Mouse (Mus musculus): ENCODE results near the gene Sipa1l2. TPM values are rescaled to one million over a fixed set of nuclear protein-coding genes. Genes with fewer than 3 reads are reported as not detected.

The Sipa1l2 gene
- polyA plus RNA-seq, 1 experiment, result 35.6 TPM

DNA sequence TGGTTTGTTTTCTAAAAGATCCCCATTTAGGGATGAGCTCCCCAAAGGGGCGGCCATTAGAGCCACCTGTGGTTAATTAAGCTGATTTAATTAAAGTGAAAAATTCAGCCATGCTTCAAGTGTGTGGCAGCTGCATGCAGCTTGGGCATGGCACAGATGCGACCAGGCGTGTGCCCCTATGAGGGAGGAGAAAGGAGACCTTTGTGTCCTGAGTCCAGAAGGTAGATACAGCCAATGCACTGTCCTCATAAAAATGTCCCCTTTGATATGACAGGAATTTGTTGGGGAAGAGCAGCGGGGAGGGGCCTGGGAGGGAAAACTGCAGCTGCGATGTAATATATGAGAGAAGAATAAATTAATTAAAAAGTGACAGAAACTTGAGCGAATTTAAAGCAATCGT, 106.7 kb downstream of the Sipa1l2 start:
- no peak overlapping the region for H3K4me3 ChIP-seq (replicated peaks; ENCODE audit: insufficient read depth, low read depth, low read length)
- DNase-seq, result no peak
- H3K4me1 ChIP-seq (ENCODE audit: control insufficient read depth, insufficient read depth, low read length), result no peaks in the 10 kb centered on the region; the same call in 1 of the 2 replicates
- H3K27me3 ChIP-seq (ENCODE audit: control insufficient read depth, insufficient read depth, low read length), result no peaks in the 10 kb centered on the region
- 71% methylated on average over 7 of the region's 7 CpGs for whole genome bisulfite sequencing
- H3K27ac ChIP-seq (ENCODE audit: insufficient read depth, low read length), result no peak overlapping the region
- no peak for TF ChIP-seq POLR2A (IDR thresholded peaks at IDR 0.05; ENCODE audit: borderline replicate concordance, insufficient read depth, low read length)
- TF ChIP-seq CTCF (IDR thresholded peaks at IDR 0.05; ENCODE audit: borderline replicate concordance, insufficient read depth, low read depth, low read length), result no peak

DNA sequence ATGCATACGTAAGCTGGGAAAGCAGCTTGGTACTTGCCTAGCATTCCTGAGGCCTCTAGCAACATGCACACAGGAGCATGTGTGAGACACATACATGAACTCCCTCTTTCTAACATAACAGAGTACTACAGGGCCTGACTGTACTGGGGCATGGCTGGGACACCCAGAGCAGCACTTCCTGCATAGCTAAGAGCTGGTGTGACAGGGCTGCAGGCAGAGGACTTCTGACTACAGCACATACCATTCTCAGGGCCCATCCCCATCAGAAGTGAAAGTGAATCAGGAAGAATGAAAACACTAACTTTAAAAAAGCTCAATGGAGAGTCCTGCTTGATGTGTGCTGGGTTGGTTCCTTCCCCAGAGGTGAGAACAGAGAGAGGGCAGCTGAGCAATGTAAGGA, 108.1 kb downstream of the Sipa1l2 start:
- no peak overlapping the region for H3K27ac ChIP-seq (ENCODE audit: insufficient read depth, low read length)
- 96% methylated on average over 1 of the region's 1 CpGs for WGBS
- H3K27me3 ChIP-seq (ENCODE audit: control insufficient read depth, insufficient read depth, low read length), result no peaks in the 10 kb centered on the region
- DNase-seq, result no peak
- H3K4me1 ChIP-seq (ENCODE audit: control insufficient read depth, insufficient read depth, low read length), result no peaks in the 10 kb centered on the region; the same call in 1 of the 2 replicates
- TF ChIP-seq POLR2A (IDR thresholded peaks at IDR 0.05; ENCODE audit: borderline replicate concordance, insufficient read depth, low read length) (no peak), CTCF (IDR thresholded peaks at IDR 0.05; ENCODE audit: borderline replicate concordance, insufficient read depth, low read depth, low read length) (no peak)
- no peak overlapping the region for H3K4me3 ChIP-seq (replicated peaks; ENCODE audit: insufficient read depth, low read depth, low read length)

DNA sequence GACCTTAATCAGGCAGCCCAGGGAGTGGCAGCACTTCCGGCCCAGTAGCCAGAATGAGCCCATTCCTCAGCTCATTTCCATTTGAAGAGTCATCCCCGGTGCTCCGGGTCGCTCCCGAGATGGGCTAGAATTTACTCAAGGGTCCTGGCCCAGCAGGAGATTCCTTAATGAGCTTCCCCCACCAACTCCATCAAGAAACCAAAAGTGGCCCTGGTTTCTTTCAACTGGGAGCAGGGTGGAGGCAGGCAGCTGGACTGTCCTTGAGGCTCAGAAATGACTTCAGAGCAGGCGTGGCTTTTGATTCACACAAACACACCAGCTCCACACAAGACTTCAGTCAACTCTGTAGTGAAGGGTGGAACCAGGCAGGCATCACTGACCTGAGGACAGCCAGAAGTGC, 109.0 kb downstream of the Sipa1l2 start:
- Histone ChIP-seq H3K27ac (ENCODE audit: insufficient read depth, low read length) (no peak overlapping the region), H3K4me1 (ENCODE audit: control insufficient read depth, insufficient read depth, low read length) (no peaks in the 10 kb centered on the region; the same call in 1 of the 2 replicates), H3K27me3 (ENCODE audit: control insufficient read depth, insufficient read depth, low read length) (no peaks in the 10 kb centered on the region), H3K4me3 (replicated peaks; ENCODE audit: insufficient read depth, low read depth, low read length) (no peak overlapping the region)
- 70% methylated on average over 6 of the region's 6 CpGs for WGBS
- no peak for DNase-seq
- TF ChIP-seq POLR2A (IDR thresholded peaks at IDR 0.05; ENCODE audit: borderline replicate concordance, insufficient read depth, low read length) (no peak), CTCF (IDR thresholded peaks at IDR 0.05; ENCODE audit: borderline replicate concordance, insufficient read depth, low read depth, low read length) (no peak)

DNA sequence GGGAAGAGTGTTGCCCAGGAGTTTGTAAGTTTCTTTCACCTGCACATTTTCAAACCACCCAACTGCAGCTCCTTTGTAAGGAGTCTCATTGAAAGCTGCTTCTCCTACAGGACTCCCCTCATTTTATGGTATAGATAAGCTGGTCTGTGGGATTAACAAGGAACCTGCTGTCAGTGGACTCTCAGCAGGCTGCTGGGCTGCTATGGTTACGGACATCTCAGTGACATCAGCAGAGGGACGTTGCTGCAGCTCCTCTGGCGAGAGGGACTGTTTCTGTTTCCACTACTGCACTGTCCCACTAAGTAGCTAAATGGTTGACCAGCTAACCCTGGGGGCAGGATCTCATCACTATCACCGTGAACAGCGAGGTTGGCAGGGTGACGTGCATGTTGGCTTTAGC, 120.6 kb downstream of the Sipa1l2 start:
- no peak overlapping the region for H3K27ac ChIP-seq (ENCODE audit: insufficient read depth, low read length)
- no peaks in the 10 kb centered on the region for H3K27me3 ChIP-seq (ENCODE audit: control insufficient read depth, insufficient read depth, low read length)
- TF ChIP-seq POLR2A (IDR thresholded peaks at IDR 0.05; ENCODE audit: borderline replicate concordance, insufficient read depth, low read length) (no peak), CTCF (IDR thresholded peaks at IDR 0.05; ENCODE audit: borderline replicate concordance, insufficient read depth, low read depth, low read length) (no peak)
- H3K4me3 ChIP-seq (replicated peaks; ENCODE audit: insufficient read depth, low read depth, low read length), result no peak overlapping the region
- DNase-seq, result no peak
- peaks cover 5% of the 10 kb centered on the region for H3K4me1 ChIP-seq (ENCODE audit: control insufficient read depth, insufficient read depth, low read length)
- WGBS, result 77% methylated on average over 6 of the region's 6 CpGs

DNA sequence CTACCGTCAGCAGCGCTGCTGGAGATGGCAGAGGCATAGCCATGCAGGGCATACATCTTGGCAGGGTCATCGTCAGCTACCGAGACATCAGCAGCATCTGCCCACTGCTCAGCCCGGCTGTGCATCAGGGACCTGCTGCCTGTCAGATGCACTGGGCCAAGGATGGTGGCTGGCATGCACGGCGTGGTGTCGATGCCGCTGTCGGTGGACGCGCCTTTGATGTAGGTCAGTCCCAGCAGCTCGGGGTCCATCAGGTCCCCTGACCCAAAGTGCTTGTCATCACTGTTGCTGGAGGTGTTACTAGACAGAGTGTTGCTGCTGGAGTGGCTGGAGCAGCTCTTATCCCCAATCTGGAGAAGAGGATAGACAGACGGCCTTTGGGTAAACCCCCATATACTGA, 122.1 kb downstream of the Sipa1l2 start:
- no peak for DNase-seq
- H3K27ac ChIP-seq (ENCODE audit: insufficient read depth, low read length), result no peak overlapping the region
- H3K4me1 ChIP-seq (ENCODE audit: control insufficient read depth, insufficient read depth, low read length), result no peaks in the 10 kb centered on the region
- TF ChIP-seq CTCF (IDR thresholded peaks at IDR 0.05; ENCODE audit: borderline replicate concordance, insufficient read depth, low read depth, low read length) (no peak), POLR2A (IDR thresholded peaks at IDR 0.05; ENCODE audit: borderline replicate concordance, insufficient read depth, low read length) (no peak)
- no peak overlapping the region for H3K4me3 ChIP-seq (replicated peaks; ENCODE audit: insufficient read depth, low read depth, low read length)
- H3K27me3 ChIP-seq (ENCODE audit: control insufficient read depth, insufficient read depth, low read length), result no peaks in the 10 kb centered on the region
- WGBS, result 81% methylated on average over 14 of the region's 14 CpGs

DNA sequence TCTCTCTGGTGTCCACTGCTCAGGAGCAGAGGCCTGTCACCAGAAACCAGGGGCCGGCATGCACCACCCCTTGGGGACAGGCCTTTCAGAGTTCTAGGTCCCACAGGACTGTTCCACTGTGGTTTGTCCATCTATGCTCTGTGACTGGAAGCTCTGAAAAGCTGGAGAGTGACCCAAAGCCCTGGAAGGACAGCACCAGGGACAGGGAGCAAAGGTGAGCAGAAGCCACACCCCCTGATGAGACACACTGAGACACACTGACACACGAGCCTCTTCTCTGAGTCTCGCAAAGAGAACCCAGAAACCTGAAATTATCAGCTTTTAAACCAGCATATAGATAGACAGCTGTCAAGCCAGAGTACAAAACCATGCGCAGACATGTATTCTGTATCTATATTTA, 123.4 kb downstream of the Sipa1l2 start:
- TF ChIP-seq POLR2A (IDR thresholded peaks at IDR 0.05; ENCODE audit: borderline replicate concordance, insufficient read depth, low read length) (no peak), CTCF (IDR thresholded peaks at IDR 0.05; ENCODE audit: borderline replicate concordance, insufficient read depth, low read depth, low read length) (no peak)
- WGBS, result 93% methylated on average over 4 of the region's 4 CpGs
- no peak overlapping the region for H3K4me3 ChIP-seq (replicated peaks; ENCODE audit: insufficient read depth, low read depth, low read length)
- no peak for DNase-seq
- no peaks in the 10 kb centered on the region for H3K27me3 ChIP-seq (ENCODE audit: control insufficient read depth, insufficient read depth, low read length)
- H3K27ac ChIP-seq (ENCODE audit: insufficient read depth, low read length), result no peak overlapping the region
- no peaks in the 10 kb centered on the region for H3K4me1 ChIP-seq (ENCODE audit: control insufficient read depth, insufficient read depth, low read length)

DNA sequence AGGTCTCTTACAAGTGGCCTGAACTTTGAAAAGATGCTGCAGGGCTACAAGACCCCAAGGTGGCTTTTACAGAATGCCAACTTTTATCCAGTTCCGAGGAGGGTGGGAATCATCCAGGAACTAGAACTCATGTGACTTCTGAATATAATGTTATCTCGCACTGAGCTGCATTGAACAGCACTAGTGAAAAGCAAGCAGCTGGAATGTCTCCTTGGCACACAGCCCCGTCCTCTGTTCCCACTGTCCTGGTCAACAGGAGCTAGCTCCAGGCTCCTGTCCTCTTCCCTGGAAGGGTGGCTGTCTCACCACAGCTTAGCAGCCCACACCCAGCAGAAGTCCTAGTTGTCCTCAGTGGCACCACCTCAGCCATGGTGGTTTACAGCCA, 124.4 kb downstream of the Sipa1l2 start:
- 63% methylated on average over 3 of the region's 3 CpGs for WGBS
- peak in 1 of 2 experiments; percentile 20 for DNase-seq
- no peaks in the 10 kb centered on the region for H3K27me3 ChIP-seq (ENCODE audit: control insufficient read depth, insufficient read depth, low read length)
- no peak overlapping the region for H3K4me3 ChIP-seq (replicated peaks; ENCODE audit: insufficient read depth, low read depth, low read length)
- H3K27ac ChIP-seq (ENCODE audit: insufficient read depth, low read length), result no peak overlapping the region
- TF ChIP-seq CTCF (IDR thresholded peaks at IDR 0.05; ENCODE audit: borderline replicate concordance, insufficient read depth, low read depth, low read length) (no peak), POLR2A (IDR thresholded peaks at IDR 0.05; ENCODE audit: borderline replicate concordance, insufficient read depth, low read length) (no peak)
- H3K4me1 ChIP-seq (ENCODE audit: control insufficient read depth, insufficient read depth, low read length), result no peaks in the 10 kb centered on the region

DNA sequence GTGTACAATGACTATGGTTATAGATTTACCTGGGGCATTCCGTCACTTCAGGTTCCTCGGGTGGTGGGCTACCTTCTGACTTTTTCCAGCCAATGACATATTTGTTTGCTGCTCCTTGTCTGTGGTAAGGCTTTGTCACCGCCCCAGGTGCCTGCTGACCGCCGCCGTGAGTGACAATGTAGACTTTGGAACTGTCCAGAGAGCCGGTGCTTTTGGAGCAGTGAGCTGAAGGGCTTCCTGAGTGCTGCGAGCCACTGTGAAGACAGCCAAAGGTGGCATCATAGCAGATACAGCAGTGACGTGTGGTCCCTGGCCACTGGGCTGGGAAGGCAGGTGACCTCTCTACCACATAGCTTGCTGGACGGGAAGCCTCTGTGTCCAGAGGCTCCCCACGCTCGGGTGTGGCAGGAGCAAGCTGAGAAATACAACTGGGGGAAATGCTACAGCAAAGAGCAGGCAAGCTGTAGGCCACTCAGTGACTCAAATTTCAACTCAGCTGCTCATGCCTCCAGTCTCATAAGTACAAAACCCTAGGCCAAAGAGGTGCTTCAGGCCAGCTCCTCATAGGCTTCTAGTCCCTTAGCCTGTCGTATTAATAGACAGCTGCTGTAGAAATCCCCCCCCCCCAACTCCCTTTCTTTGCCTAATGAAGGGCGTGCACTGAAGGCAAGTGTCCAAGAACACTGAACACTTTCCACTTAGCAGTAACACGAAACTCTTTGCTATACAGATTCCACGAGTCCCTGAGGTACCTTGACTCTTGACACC, 125.0 kb downstream of the Sipa1l2 start:
- Histone ChIP-seq H3K27me3 (ENCODE audit: control insufficient read depth, insufficient read depth, low read length) (no peaks in the 10 kb centered on the region), H3K27ac (ENCODE audit: insufficient read depth, low read length) (no peak overlapping the region), H3K4me3 (replicated peaks; ENCODE audit: insufficient read depth, low read depth, low read length) (no peak overlapping the region), H3K4me1 (ENCODE audit: control insufficient read depth, insufficient read depth, low read length) (no peaks in the 10 kb centered on the region)
- TF ChIP-seq POLR2A (IDR thresholded peaks at IDR 0.05; ENCODE audit: borderline replicate concordance, insufficient read depth, low read length), result no peak
- no peak for TF ChIP-seq CTCF (IDR thresholded peaks at IDR 0.05; ENCODE audit: borderline replicate concordance, insufficient read depth, low read depth, low read length)
- WGBS, result 86% methylated on average over 16 of the region's 16 CpGs
- no peak for DNase-seq
